Mouse (Mus musculus) kidney, postnatal 0 days (tissue): ENCODE results near the gene Srxn1. TPM values are rescaled to one million over a fixed set of nuclear protein-coding genes. Genes with fewer than 3 reads are reported as not detected.

Experiments
- ATAC-seq: fragments of 200-750 bp; cut with Nextera tagmentation; replicated peaks from 2 replicates; pipeline ENCODE4 v1.8.0; 2017; ENCODE audit warnings: low read depth, moderate number of reproducible peaks, moderate TSS enrichment, moderate library complexity; ENCODE audit not compliant: low FRiP score
- DNase-seq: peaks from one replicate; pipeline ENCODE4 v3.0.0-alpha.2; 2016; ENCODE audit warnings: low spot score
- H3K27ac ChIP-seq: fragments of 300-500 bp; sonication (generic); 2 replicates; pipeline ENCODE4 v1.5.1; 2014; ENCODE audit warnings: mild to moderate bottlenecking
- H3K27me3 ChIP-seq: fragments of 300-500 bp; sonication (generic); 2 replicates; pipeline ENCODE4 v1.6.1; 2014; ENCODE audit warnings: low read length, mixed read lengths; ENCODE audit not compliant: insufficient read depth
- H3K36me3 ChIP-seq: fragments of 300-500 bp; sonication (generic); 2 replicates; pipeline ENCODE4 v1.6.1; 2014; ENCODE audit warnings: low read length, mixed read lengths; ENCODE audit not compliant: insufficient read depth
- H3K4me1 ChIP-seq: fragments of 300-500 bp; sonication (generic); replicated peaks from 2 replicates; pipeline ENCODE4 v1.6.1; 2014; ENCODE audit warnings: antibody characterized with exemption, low read length, mixed read lengths; ENCODE audit not compliant: insufficient read depth
- H3K4me2 ChIP-seq: fragments of 300-500 bp; sonication (generic); 2 replicates; pipeline ENCODE4 v1.6.1; 2014; ENCODE audit warnings: mild to moderate bottlenecking, low read length, moderate library complexity, mixed read lengths
- H3K4me3 ChIP-seq: fragments of 300-500 bp; sonication (generic); replicated peaks from 2 replicates; pipeline ENCODE4 v1.5.1; 2014; ENCODE audit warnings: low read depth, low read length
- H3K9ac ChIP-seq: fragments of 300-500 bp; sonication (generic); 2 replicates; pipeline ENCODE4 v1.6.1; 2014; ENCODE audit warnings: low read depth, low read length
- H3K9me3 ChIP-seq: fragments of 300-500 bp; sonication (generic); replicated peaks from 2 replicates; pipeline ENCODE4 v1.6.1; 2016; ENCODE audit warnings: low read length, inconsistent platforms, mixed read lengths
- CTCF ChIP-seq: IDR thresholded peaks from 2 replicates; pipeline ENCODE4 v1.5.1; 2016; ENCODE audit warnings: antibody characterized with exemption, low read depth, mild to moderate bottlenecking, moderate library complexity
- WGBS: fragments of 180-500 bp; shearing (Covaris S2); extraction: QIAGEN DNeasy Blood & Tissue Kit; methylation state at CpG from one replicate; pipeline ENCODE4 v1.1.7; 2014; 5-methylcytosine and 5-hydroxymethylcytosine counted together
- polyA plus RNA-seq: library from polyadenylated mRNA; unstranded; fragments of >200 nt; fragmentation: Nextera tagmentation; extraction: Ambion mirVana; gene quantifications from 2 replicates; pipeline ENCODE4 v1.2.1, GENCODE M21; 2015

Srxn1 gene
- polyA plus RNA-seq, 1 experiment from 2014 or later, result 20.3 TPM

- peak overlapping the region; percentile 36 for H3K4me2 ChIP-seq
- ATAC-seq (peak; percentile 37; the same call in 1 of the 2 replicates), DNase-seq (no peak)
- H3K36me3 ChIP-seq, result no peaks in the 10 kb centered on the region
- WGBS, result 8% methylated on average over 29 of the region's 29 CpGs
- no peak overlapping the region for H3K9ac ChIP-seq
- H3K27me3 ChIP-seq, result peaks cover 49% of the 10 kb centered on the region
- H3K4me3 ChIP-seq, result no peak overlapping the region; the same call in 1 of the 2 replicates
- no peak overlapping the region for H3K27ac ChIP-seq
- no peak for TF ChIP-seq CTCF
- no peaks in the 10 kb centered on the region for H3K9me3 ChIP-seq
- H3K4me1 ChIP-seq, result peaks cover 8% of the 10 kb centered on the region; the same call in 1 of the 2 replicates
Observed at GRCm38 (mm10) chr2:152094856-152095545, 10.3 kb upstream of the Srxn1 start.

- Histone ChIP-seq H3K27me3 (peaks cover 34% of the 10 kb centered on the region), H3K4me3 (no peak overlapping the region), H3K36me3 (no peaks in the 10 kb centered on the region), H3K4me1 (peaks cover 8% of the 10 kb centered on the region; the same call in 1 of the 2 replicates), H3K27ac (no peak overlapping the region), H3K9me3 (no peaks in the 10 kb centered on the region), H3K4me2 (no peak overlapping the region), H3K9ac (no peak overlapping the region)
- DNase-seq (no peak), ATAC-seq (no peak)
- 80% methylated on average over 2 of the region's 2 CpGs for WGBS
- TF ChIP-seq CTCF, result no peak
Observed at GRCm38 (mm10) chr2:152096922-152097321, 8.4 kb upstream of the Srxn1 start.

- Histone ChIP-seq H3K9me3 (no peaks in the 10 kb centered on the region), H3K27me3 (peaks cover 24% of the 10 kb centered on the region), H3K4me1 (peaks cover 8% of the 10 kb centered on the region; the same call in 1 of the 2 replicates), H3K36me3 (no peaks in the 10 kb centered on the region), H3K4me2 (no peak overlapping the region), H3K4me3 (no peak overlapping the region), H3K27ac (no peak overlapping the region), H3K9ac (no peak overlapping the region)
- no peak for TF ChIP-seq CTCF
- 68% methylated on average over 11 of the region's 11 CpGs for WGBS
- DNase-seq (no peak), ATAC-seq (no peak)
Observed at GRCm38 (mm10) chr2:152097916-152098315, 7.4 kb upstream of the Srxn1 start.

- Histone ChIP-seq H3K4me3 (no peak overlapping the region), H3K4me2 (no peak overlapping the region), H3K4me1 (peaks cover 8% of the 10 kb centered on the region; the same call in 1 of the 2 replicates), H3K36me3 (no peaks in the 10 kb centered on the region), H3K9me3 (no peaks in the 10 kb centered on the region), H3K9ac (no peak overlapping the region), H3K27me3 (peaks cover 10% of the 10 kb centered on the region), H3K27ac (no peak overlapping the region)
- ATAC-seq, result peak; percentile 66
- no peak for DNase-seq
- 29% methylated on average over 3 of the region's 3 CpGs for WGBS
- TF ChIP-seq CTCF, result no peak
Observed at GRCm38 (mm10) chr2:152099538-152099937, 5.8 kb upstream of the Srxn1 start.

- no peak for TF ChIP-seq CTCF
- 50% methylated on average over 13 of the region's 13 CpGs for WGBS
- Histone ChIP-seq H3K36me3 (no peaks in the 10 kb centered on the region), H3K9ac (no peak overlapping the region), H3K4me2 (no peak overlapping the region), H3K27ac (no peak overlapping the region), H3K9me3 (no peaks in the 10 kb centered on the region), H3K4me1 (no peaks in the 10 kb centered on the region), H3K4me3 (no peak overlapping the region), H3K27me3 (no peaks in the 10 kb centered on the region)
- no peak for DNase-seq
- no peak for ATAC-seq
Observed at GRCm38 (mm10) chr2:152101761-152102160, 3.6 kb upstream of the Srxn1 start.

- no peak for DNase-seq
- WGBS, result 54% methylated on average over 6 of the region's 6 CpGs
- no peaks in the 10 kb centered on the region for H3K36me3 ChIP-seq
Observed at GRCm38 (mm10) chr2:152102369-152102768, 2.9 kb upstream of the Srxn1 start.

More at GRCm38 (mm10) chr2:152102369-152102768, 2.9 kb upstream of the Srxn1 start:
- H3K9me3 ChIP-seq, result no peaks in the 10 kb centered on the region
- no peaks in the 10 kb centered on the region for H3K27me3 ChIP-seq
- no peak for ATAC-seq
- H3K27ac ChIP-seq, result no peak overlapping the region
- TF ChIP-seq CTCF, result no peak
- no peaks in the 10 kb centered on the region for H3K4me1 ChIP-seq
- no peak overlapping the region for H3K4me2 ChIP-seq
- no peak overlapping the region for H3K4me3 ChIP-seq
- no peak overlapping the region for H3K9ac ChIP-seq
